8 mouse cellular contexts compared by ENCODE assay signal in genomic region chr2:60089528-60090247, GRCm38 (mm10).
DNase-seq lines count a peak whose midpoint lies in the region; ATAC-seq and TF ChIP-seq lines count a peak whose summit lies in the region.
"Had no signal": no experiment of that assay in that cellular context is flagged by ENCODE, and none has a peak within 500 bp of the region (broad histone marks: within the 10 kb centered on the region; RNA-seq: fewer than 3 reads in every experiment).

No protein-coding gene starts in this region.

- H3K9ac ChIP-seq in lung, postnatal 0 days (replicated peaks; ENCODE audit: low read depth) = no peak overlapping the region
- 0 out of 2 replicates have a peak overlapping the region, but pooled peaks have one; percentile 35 for H3K9ac ChIP-seq in forebrain, postnatal 0 days
- H3K9ac ChIP-seq in neural tube, embryonic 15.5 days (replicated peaks) = peak overlapping the region; percentile 27; the same call in 1 of the 2 replicates
- H3K9ac ChIP-seq: limb, embryonic 15.5 days had no signal

- no peak overlapping the region for H3K4me3 ChIP-seq in lung, postnatal 0 days (ENCODE audit: low read depth, low read length)
- no peak overlapping the region for H3K4me3 ChIP-seq in lung, adult 2 months (replicated peaks; ENCODE audit: extremely low read depth, low read depth, low read length)
- no peak overlapping the region for H3K4me3 ChIP-seq in forebrain, postnatal 0 days (ENCODE audit: low read depth, low read length)
- H3K4me3 ChIP-seq in neural tube, embryonic 15.5 days (replicated peaks) = peak overlapping the region; percentile 19; the same call in 1 of the 2 replicates
- H3K4me3 ChIP-seq: limb, embryonic 15.5 days had no signal

- no peak for ATAC-seq in lung, postnatal 0 days
- peak; percentile 43 for ATAC-seq in forebrain, postnatal 0 days
- ATAC-seq in neural tube, embryonic 15.5 days (ENCODE audit: low FRiP score) = peak; percentile 72
- ATAC-seq in megakaryocyte progenitor cell, adult 5-6 weeks (replicated peaks; ENCODE audit: poor library complexity) = no peak

- WGBS in lung, postnatal 0 days = 56% methylated on average over 15 of the region's 15 CpGs
- 59% methylated on average over 15 of the region's 15 CpGs for WGBS in lung, adult 2 months
- WGBS in forebrain, postnatal 0 days = 29% methylated on average over 15 of the region's 15 CpGs
- 25% methylated on average over 15 of the region's 15 CpGs for WGBS in neural tube, embryonic 15.5 days

- H3K4me1 ChIP-seq in lung, postnatal 0 days (ENCODE audit: insufficient read depth, low read depth, low read length) = no peaks in the 10 kb centered on the region; the same call in 1 of the 2 replicates
- peaks cover 13% of the 10 kb centered on the region for H3K4me1 ChIP-seq in lung, adult 2 months (ENCODE audit: control insufficient read depth, insufficient read depth, low read length)
- no peaks in the 10 kb centered on the region for H3K4me1 ChIP-seq in forebrain, postnatal 0 days (ENCODE audit: insufficient read depth)
- peaks cover 14% of the 10 kb centered on the region for H3K4me1 ChIP-seq in neural tube, embryonic 15.5 days

- H3K9me3 ChIP-seq in lung, postnatal 0 days (ENCODE audit: low read length) = no peaks in the 10 kb centered on the region
- H3K9me3 ChIP-seq in forebrain, postnatal 0 days (ENCODE audit: low read length) = no peaks in the 10 kb centered on the region
- no peaks in the 10 kb centered on the region for H3K9me3 ChIP-seq in neural tube, embryonic 15.5 days (replicated peaks)
- H3K9me3 ChIP-seq: limb, embryonic 15.5 days had no signal

- no peak for TF ChIP-seq EP300 in lung, postnatal 0 days (IDR thresholded peaks at IDR 0.05)

- no peaks in the 10 kb centered on the region for H3K27me3 ChIP-seq in lung, postnatal 0 days (replicated peaks; ENCODE audit: insufficient read depth, low read length)
- no peaks in the 10 kb centered on the region for H3K27me3 ChIP-seq in forebrain, postnatal 0 days (ENCODE audit: insufficient read depth, low read length)
- no peaks in the 10 kb centered on the region for H3K27me3 ChIP-seq in neural tube, embryonic 15.5 days (replicated peaks)
- H3K27me3 ChIP-seq: limb, embryonic 15.5 days had no signal

- no peak for TF ChIP-seq POLR2A in lung, adult 2 months (IDR thresholded peaks at IDR 0.05; ENCODE audit: borderline replicate concordance, extremely low read depth, low read depth, low read length)

- no peaks in the 10 kb centered on the region for H3K36me3 ChIP-seq in lung, postnatal 0 days (ENCODE audit: insufficient read depth, low read length)
- H3K36me3 ChIP-seq in forebrain, postnatal 0 days (ENCODE audit: insufficient read depth) = no peaks in the 10 kb centered on the region
- no peaks in the 10 kb centered on the region for H3K36me3 ChIP-seq in neural tube, embryonic 15.5 days
- H3K36me3 ChIP-seq: limb, embryonic 15.5 days had no signal

- no peak overlapping the region for H3K4me2 ChIP-seq in lung, postnatal 0 days (replicated peaks; ENCODE audit: low read depth, low read length)
- peak overlapping the region; percentile 23; the same call in 1 of the 2 replicates for H3K4me2 ChIP-seq in forebrain, postnatal 0 days (ENCODE audit: low read depth)
- H3K4me2 ChIP-seq in neural tube, embryonic 15.5 days = peak overlapping the region; percentile 47
- H3K4me2 ChIP-seq: limb, embryonic 15.5 days had no signal

- no peak for DNase-seq in lung, postnatal 0 days (ENCODE audit: low spot score)
- no peak for DNase-seq in lung, adult 2 months
- no peak for DNase-seq in forebrain, postnatal 0 days
- peak; percentile 59 for DNase-seq in kidney, postnatal 10 days
- no peak for DNase-seq in right cerebral cortex, adult 2 months (ENCODE audit: low spot score in 2 of 2)

- H3K27ac ChIP-seq in lung, postnatal 0 days (ENCODE audit: low read length) = peak overlapping the region; percentile 43
- 0 out of 2 replicates have a peak overlapping the region, but pooled peaks have one; percentile 9 for H3K27ac ChIP-seq in forebrain, postnatal 0 days (ENCODE audit: low read depth, low read length)
- H3K27ac ChIP-seq in neural tube, embryonic 15.5 days (replicated peaks) = peak overlapping the region; percentile 74
- H3K27ac ChIP-seq: limb, embryonic 15.5 days had no signal

- no peak for TF ChIP-seq CTCF in lung, postnatal 0 days (IDR thresholded peaks at IDR 0.05)
- TF ChIP-seq CTCF in lung, adult 2 months (IDR thresholded peaks at IDR 0.05; ENCODE audit: insufficient read depth, low read length) = no peak
- no peak for TF ChIP-seq CTCF in forebrain, postnatal 0 days (IDR thresholded peaks at IDR 0.05; ENCODE audit: low read depth)

Comparison
In these comparisons a context has a peak if more than half of its experiments do, and no peak if none do; other contexts are left out.
1. ATAC-seq: peak in forebrain, postnatal 0 days (single experiment) and neural tube, embryonic 15.5 days (single experiment); none in lung, postnatal 0 days (single experiment) and megakaryocyte progenitor cell, adult 5-6 weeks (single experiment).
2. H3K27ac ChIP-seq: peak in every context shown above with its lines; median percentile 74 in neural tube, embryonic 15.5 days; 43 in lung, postnatal 0 days; 9 in forebrain, postnatal 0 days.